ENCODE assay signal across 7 mouse cellular contexts in genomic region chr4:137231494-137232470, GRCm38 (mm10). TPM values are rescaled to one million over a fixed set of nuclear protein-coding genes. Genes with fewer than 3 reads are reported as not detected.
DNase-seq lines count a peak whose midpoint lies in the region; ATAC-seq and TF ChIP-seq lines count a peak whose summit lies in the region.

No protein-coding gene starts in this region.

- H3K4me1 ChIP-seq in kidney, embryonic 15.5 days, result peaks cover 49% of the 10 kb centered on the region

- no peaks in the 10 kb centered on the region for H3K36me3 ChIP-seq in C2C12 (ENCODE audit: control insufficient read depth, insufficient read depth)
- H3K36me3 ChIP-seq in kidney, embryonic 15.5 days, result no peaks in the 10 kb centered on the region

- POLR2A ChIA-PET in Patski (lab: Charles Lee), result no interaction called here

- no peak overlapping the region for H3K4me3 ChIP-seq in C2C12 (ENCODE audit: insufficient read depth, poor library complexity, severe bottlenecking)
- H3K4me3 ChIP-seq in kidney, embryonic 15.5 days (replicated peaks), result no peak overlapping the region

- H3K9me3 ChIP-seq in kidney, embryonic 15.5 days (replicated peaks), result no peaks in the 10 kb centered on the region

- intact Hi-C loops in left cerebral cortex, postnatal 14 days (cut with DNase I), result no loop called here

- in situ Hi-C loops in Patski (cut with MboI; ENCODE audit: low pct_unique_long_range_greater_than_20kb), result no loop called here

- H3K9ac ChIP-seq in kidney, embryonic 15.5 days, result no peak overlapping the region; the same call in 1 of the 2 replicates

- no peaks in the 10 kb centered on the region for H3K79me3 ChIP-seq in C2C12 (ENCODE audit: low read depth)

- no peak for TF ChIP-seq CTCF in C2C12 (IDR thresholded peaks at IDR 0.05; ENCODE audit: control insufficient read depth, insufficient read depth, insufficient read length)
- no peak for TF ChIP-seq CTCF in Patski (IDR thresholded peaks at IDR 0.05)

- H3K4me2 ChIP-seq in kidney, embryonic 15.5 days, result peak overlapping the region; percentile 17; the same call in 1 of the 2 replicates

- no peak for ATAC-seq in Patski
- no peak for ATAC-seq in kidney, embryonic 15.5 days (replicated peaks; ENCODE audit: low FRiP score)

- 67% methylated on average over 16 of the region's 16 CpGs for WGBS in kidney, embryonic 15.5 days

- H3K27me3 ChIP-seq in C2C12 (ENCODE audit: control insufficient read depth, insufficient read depth, insufficient read length), result no peaks in the 10 kb centered on the region
- no peaks in the 10 kb centered on the region for H3K27me3 ChIP-seq in Patski
- H3K27me3 ChIP-seq in kidney, embryonic 15.5 days, result no peaks in the 10 kb centered on the region

- CTCF ChIA-PET in Patski (lab: Charles Lee), result no interaction called here

- H3K79me2 ChIP-seq in C2C12 (ENCODE audit: control insufficient read depth, insufficient read depth), result no peaks in the 10 kb centered on the region

- H3ac ChIP-seq in C2C12 (ENCODE audit: control insufficient read depth, insufficient read length, low read depth), result no peak overlapping the region

- peak overlapping the region; percentile 27; the same call in 1 of the 2 replicates for H3K27ac ChIP-seq in kidney, embryonic 15.5 days

- DNase-seq in Patski (ENCODE audit: low read depth, low spot score), result peak; percentile 60
- DNase-seq in gastrocnemius, postnatal 25 days, result peak; percentile 15
- peak; percentile 67 for DNase-seq in ovary, postnatal 36 days (ENCODE audit: low spot score)
- no peak for DNase-seq in layer of hippocampus, adult 11-12 months (ENCODE audit: low spot score)
- no peak for DNase-seq in left cerebral cortex, postnatal 14 days (ENCODE audit: low spot score in 2 of 2)

TF ChIP-seq in C2C12, 6 proteins besides CTCF, POLR2A, EP300 and RAD21:
- TF ChIP-seq MAX (IDR thresholded peaks at IDR 0.05), result peak; percentile 84
- no peak for TF ChIP-seq MYOG (IDR thresholded peaks at IDR 0.05; ENCODE audit: control insufficient read depth, extremely low read depth, insufficient read length)
- TF ChIP-seq FOSL1 (IDR thresholded peaks at IDR 0.05; ENCODE audit: insufficient read depth, low read length, poor library complexity, severe bottlenecking), result no peak
- TF ChIP-seq USF1 (IDR thresholded peaks at IDR 0.05; ENCODE audit: low read depth), result no peak
- no peak for TF ChIP-seq CEBPB (IDR thresholded peaks at IDR 0.05; ENCODE audit: low read depth)
- no peak for TF ChIP-seq MYOD1 (IDR thresholded peaks at IDR 0.05; ENCODE audit: control insufficient read depth, insufficient read length, low read depth)

RNA-seq across cellular contexts. Expression of gene Wnt4, which starts 45.5 kb away (rescaled TPM):
- 3.3 TPM for polyA plus RNA-seq in C2C12 (2012; fragmentation: generic; extraction: Trizol)
- 5.3 TPM for polyA plus RNA-seq in Patski (2021)
- total RNA-seq in gastrocnemius, postnatal 25 days (2021), result 10 to 100 TPM in 1 of 2 experiments, 1 to 10 TPM in 1; 6.4 to 10.0 TPM
- polyA plus RNA-seq in kidney, embryonic 15.5 days (2015; fragmentation: Nextera tagmentation; extraction: Ambion mirVana), result 10.6 and 10.9 TPM in 2 replicates
- total RNA-seq in left cerebral cortex, postnatal 14 days (2021), result 10 to 100 TPM; 18.3 to 20.4 TPM

Comparison
In these comparisons a context has a peak if more than half of its experiments do, and no peak if none do; other contexts are left out.
1. DNase-seq: peak in Patski (single experiment), gastrocnemius, postnatal 25 days (single experiment) and ovary, postnatal 36 days (single experiment); none in layer of hippocampus, adult 11-12 months (single experiment) and left cerebral cortex, postnatal 14 days (0 of 2).